Mouse (Mus musculus) cerebellum, adult 9-10 months (tissue): ENCODE results near the gene Col12a1.
"Not testable (repeated sequence)": the region's sequence is repeated elsewhere in the genome, so short reads cannot be mapped to it uniquely, and the experiment has no call there.

ENCODE experiments used
- DNase-seq: peaks from one replicate; pipeline ENCODE4 v3.0.0; 2022

Gene Col12a1

DNA sequence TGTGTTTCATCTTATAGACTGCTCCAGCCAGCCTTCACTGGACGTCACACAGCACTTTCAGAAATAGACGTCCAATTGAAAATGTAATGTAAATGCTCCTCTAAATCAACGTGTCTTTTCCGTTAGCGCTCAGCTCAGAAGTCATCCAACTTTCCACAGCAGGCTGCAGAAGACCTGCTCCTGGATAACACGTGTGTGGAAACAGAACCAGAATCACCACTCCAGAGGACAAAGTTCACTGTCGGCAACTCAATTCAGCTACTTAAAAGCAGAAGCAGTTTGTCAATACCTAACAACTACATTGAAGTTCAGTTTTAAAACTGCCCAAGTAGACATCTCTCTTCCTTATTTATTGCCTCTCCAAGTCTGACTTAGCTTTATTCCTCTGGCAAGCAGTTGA, 29.3 kb downstream of the Col12a1 start:
- DNase-seq = no peak

GRCm38 (mm10) chr9:79687227-79687626, 31.4 kb downstream of the Col12a1 start:
- no peak for DNase-seq

- DNase-seq = no peak
Measured at GRCm38 (mm10) chr9:79686049-79686448, 32.6 kb downstream of the Col12a1 start.

DNA sequence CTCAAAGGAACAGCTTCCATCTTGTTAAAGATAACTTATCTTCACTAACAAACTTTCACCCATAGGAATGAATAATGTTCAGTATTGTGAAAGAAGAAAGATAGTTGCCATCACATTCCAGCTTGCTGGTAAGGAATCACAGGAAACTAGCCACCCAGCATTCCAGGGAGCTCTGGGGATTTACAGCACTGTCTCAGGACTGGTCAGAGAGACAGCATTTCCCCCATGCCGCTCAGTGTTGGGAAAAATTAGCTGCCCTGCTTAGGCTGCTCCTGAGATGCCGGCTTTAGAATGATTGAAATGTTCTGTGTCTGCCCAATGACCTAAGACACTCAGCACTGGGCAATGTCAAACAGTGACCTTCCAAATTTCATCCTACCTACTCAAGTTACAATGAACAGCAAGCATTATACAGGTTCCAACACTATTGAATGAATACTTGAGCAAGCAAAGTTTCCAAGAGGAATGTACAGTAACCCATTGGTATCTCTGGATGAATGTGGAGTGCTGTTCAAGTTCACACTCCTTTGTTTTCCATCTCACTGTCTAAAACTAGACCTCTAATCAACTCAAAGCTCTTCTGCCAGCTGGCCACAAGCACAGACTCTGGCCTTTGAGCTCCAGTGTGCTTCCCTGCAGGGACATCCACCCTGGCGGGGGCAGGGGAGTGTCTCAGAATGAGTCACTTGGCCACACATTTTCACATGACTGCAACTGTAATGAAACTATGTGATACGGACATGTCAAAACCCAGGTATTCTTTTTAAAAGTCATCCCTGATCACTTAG, 38.0 kb downstream of the Col12a1 start:
- DNase-seq = no peak

- not testable (repeated sequence) for DNase-seq
Measured at GRCm38 (mm10) chr9:79668806-79669205, 49.8 kb downstream of the Col12a1 start.

GRCm38 (mm10) chr9:79653327-79654150, 65.1 kb downstream of the Col12a1 start:
- no peak for DNase-seq

- DNase-seq = no peak
Measured at GRCm38 (mm10) chr9:79648587-79648986, 70.0 kb downstream of the Col12a1 start.

DNA sequence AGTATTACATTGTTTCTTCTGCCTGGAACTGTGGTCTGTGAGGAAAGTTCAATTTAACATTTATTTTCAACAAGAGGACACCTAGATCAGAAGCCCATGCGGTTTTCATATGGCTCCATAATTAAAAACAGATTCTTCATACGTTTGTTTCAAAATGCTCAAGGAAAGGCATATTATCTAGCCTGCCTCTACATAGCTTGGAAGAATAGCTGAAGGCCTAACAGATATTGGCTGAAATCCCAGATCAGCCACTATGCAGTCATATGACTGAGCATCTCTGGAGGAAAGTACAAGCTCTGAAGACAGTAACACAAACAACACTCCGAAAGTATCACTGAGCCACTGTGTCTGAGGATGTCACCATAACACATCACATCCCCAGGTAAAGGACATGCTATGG, 72.9 kb downstream of the Col12a1 start:
- no peak for DNase-seq

GRCm38 (mm10) chr9:79639430-79640090, 79.1 kb downstream of the Col12a1 start:
- no peak for DNase-seq

DNA sequence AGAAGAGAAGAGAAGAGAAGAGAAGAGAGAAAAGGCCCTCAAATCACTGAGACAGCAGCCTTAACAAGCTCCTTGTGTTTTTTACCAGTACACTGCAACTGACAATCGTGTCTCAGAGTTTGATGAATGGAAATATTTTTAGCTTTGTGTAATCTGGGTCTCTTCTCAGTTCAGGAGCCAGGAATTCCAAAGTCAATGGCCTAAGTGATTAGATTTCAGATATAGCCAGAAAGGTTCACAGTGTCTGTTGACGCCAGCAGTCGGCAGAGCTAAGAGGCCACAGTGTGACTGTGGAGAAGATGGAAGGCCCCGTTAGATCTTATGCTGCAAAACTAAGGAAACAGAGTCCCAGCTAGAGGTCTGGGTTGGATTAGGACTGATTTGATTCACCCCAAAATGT, 80.8 kb downstream of the Col12a1 start:
- no peak for DNase-seq

DNA sequence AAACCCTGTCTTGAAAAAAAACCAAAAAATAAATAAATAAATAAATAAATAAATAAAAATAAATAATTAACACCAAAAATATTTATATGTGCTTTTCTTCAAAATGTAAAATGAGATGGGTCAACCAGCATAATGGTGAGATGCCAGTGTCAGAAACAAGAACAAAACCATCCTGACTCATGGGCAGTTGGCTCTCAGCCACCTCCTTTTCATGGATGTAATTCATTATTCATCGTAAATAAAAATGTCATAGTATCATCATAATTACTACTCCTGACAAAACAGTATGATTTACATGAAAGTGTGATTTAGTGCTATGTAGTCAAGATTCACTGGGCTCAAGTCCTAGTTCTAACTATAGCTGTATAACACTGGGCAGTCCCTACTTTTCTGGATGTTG, 84.6 kb downstream of the Col12a1 start:
- DNase-seq = no peak

DNA sequence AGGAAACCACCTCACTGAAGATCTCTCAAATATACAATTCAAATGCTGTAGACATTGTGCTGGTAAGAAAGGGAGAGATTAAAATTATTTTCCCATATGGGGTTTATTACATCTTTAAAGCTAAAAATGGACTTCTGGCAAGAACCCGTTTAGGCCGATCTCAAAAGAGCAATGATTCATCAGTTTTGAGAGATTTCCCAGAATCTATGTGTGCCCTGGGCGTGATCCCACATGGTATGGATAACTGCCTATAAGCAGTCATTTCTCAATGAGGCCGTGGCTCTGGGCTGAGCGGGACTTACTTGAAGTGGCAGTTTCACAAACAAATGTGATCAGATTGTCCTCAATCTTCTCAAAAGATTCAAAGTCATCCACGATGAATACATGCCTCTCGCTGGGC, 87.4 kb downstream of the Col12a1 start:
- DNase-seq = no peak

DNA sequence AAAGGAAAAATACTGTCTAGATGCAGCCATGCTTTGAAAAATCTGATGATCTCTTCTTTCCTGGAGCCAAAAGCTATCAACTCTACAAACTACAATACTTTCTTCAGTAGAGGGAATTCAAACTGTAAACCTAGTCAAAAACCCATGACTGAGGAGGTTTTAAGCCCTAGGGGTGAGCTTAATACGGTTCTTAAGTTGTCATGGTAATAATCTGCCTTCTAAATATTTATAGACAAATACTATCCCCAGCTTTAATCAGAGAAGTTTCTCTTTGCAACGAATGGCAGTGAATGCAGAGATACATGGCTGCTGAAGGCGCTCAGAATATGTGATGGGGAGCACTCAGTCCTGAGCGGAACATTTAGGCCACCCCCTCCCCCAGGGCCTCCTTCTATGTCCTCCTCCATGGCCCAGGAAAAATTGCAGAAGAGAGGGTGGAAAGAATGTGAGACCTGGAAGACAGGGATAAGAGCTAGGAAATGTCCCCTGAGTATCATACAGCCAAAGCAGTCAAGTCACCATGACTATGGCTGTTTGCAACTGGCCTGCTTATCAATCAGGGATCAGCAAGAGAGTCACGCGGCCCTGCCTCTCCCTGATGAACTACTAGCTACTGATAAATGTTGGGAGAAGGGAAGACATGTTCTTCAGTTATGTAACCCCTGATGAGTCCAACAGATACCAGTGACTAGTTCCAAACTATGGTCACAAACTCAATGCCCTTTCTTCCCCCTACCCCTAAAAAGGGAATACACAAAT, 99.6 kb downstream of the Col12a1 start:
- no peak for DNase-seq

DNA sequence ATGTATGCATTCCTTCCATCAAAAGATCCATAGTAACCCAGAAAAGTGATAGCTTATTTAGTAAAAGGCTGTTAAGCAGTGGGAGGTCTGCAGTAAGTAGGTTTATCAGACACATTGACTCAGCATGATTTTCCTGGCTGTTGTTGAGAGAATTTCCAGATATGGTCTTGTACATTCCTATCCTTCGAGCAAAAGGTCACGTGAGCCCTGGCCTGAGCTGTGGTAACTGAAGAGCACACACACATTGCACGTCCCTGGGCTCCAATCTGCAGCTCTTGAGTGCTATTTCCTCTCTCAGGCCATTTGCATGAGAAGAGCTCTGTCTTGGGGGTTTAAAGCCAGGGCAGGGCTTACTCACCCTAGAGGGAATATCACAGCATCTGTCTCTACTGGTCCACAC, 101.3 kb downstream of the Col12a1 start:
- DNase-seq = no peak

- DNase-seq = no peak
Measured at GRCm38 (mm10) chr9:79616040-79616439, 102.6 kb downstream of the Col12a1 start.

- DNase-seq = no peak
Measured at GRCm38 (mm10) chr9:79610286-79610685, 108.3 kb downstream of the Col12a1 start.

DNA sequence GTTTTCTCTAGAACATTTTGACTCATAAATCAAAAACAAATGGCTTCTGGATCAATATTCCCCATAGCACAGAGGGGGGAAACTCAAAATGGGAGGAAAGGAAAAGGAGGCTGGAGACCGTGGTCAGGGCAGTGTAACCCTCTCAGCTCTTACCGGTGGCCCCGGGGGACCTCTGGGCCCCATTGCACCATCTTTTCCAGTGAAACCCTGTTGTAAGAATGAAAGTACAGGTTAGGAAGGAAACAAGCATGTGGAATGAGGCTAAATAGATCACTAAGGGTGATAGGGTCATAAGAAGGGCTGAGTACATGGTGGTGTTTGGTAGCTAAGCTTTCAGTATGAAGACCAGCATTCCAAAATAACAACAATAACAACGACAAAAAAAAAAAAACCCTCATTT, 109.0 kb downstream of the Col12a1 start:
- DNase-seq = no peak

GRCm38 (mm10) chr9:79608795-79609194, 109.8 kb downstream of the Col12a1 start:
- no peak for DNase-seq

DNA sequence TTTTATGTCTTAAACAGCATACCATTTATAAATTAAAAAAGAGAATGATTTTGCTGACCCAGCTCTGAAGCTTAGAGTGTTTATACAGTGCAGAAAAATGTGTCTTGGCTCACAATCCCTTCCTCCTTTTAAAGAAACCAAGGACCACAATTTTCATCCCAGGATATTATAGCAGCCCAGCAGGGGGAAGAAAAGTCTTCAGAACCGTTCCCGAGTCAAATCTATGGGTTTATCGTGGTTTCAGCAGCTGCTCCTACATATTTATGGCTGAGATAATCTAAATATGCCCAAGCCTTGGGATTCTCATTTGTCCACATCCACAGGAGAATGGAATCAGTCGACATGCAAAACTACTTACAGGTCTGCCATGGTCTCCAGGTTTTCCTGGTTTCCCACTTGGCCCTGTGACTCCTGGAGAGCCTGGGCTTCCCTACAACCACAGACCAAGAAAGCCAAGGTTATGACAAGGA, 110.5 kb downstream of the Col12a1 start:
- DNase-seq = no peak

DNA sequence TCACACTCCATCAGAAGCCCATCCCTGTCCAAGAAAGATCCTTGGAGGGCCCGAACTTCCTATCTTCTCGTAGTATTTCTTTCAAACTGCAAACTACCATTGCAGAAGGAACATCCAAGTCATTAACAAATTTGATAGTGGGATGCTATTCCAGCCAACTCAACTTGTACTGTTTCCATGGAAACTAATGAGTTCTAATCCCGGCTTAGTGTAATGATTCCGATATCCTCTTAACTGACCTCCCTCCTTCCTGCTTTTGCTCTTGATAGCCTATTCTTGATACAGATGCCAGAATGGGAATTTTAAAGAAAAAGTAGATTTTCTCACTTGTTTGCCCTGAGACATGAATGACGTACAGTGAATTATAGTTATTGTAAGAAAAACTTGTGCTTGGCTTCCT, 112.5 kb downstream of the Col12a1 start:
- DNase-seq = no peak

GRCm38 (mm10) chr9:79605722-79606121, 112.9 kb downstream of the Col12a1 start:
- DNase-seq = no peak

DNA sequence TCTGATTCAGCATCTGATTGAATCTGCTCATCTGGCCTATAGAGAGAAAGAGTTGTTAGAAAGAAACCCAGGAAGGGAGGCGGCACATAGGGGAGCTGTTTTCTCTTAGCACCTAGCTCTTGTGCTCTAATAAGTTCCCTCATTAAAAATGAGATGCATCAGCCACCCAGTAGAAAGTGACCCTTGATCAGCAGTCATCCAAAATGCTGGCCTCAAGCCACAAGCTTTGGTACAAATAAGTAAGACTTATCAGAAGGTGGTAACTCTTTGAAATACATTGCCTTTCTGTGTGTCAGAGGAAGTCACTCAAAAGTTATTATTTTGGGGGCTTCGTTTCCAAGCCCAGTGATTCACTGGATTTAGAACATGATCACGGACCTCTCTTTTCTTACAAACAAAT, 114.1 kb downstream of the Col12a1 start:
- DNase-seq = no peak

DNA sequence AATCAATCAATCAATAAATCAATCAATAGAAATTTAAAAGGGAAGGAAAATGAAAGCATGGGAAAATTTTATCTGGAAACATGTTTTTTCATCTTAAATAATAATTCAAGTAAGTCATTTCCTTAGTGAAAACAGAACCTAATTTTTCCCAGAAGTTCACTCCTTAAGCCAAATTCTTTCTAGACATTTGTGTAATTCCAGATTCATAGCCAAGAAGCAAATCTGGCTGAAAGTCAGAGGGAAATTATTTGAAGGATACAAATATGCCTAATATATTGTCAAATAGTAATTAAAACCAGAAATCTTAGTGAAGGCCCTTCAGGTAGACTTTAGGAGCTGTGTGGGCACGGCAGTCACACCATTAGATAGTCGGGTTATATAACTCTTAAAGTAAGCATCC, 115.2 kb downstream of the Col12a1 start:
- no peak for DNase-seq
